Mouse (Mus musculus) MEL (cell line): ENCODE measurements around the gene Muc13. TPM values are rescaled to one million over a fixed set of nuclear protein-coding genes. Genes with fewer than 3 reads are reported as not detected.

ENCODE experiments used
- DNase-seq: peaks from one replicate; pipeline ENCODE4 v3.0.0; 2011; ENCODE audit warnings: low read depth, low spot score
- H3K27ac ChIP-seq: 2 replicates; pipeline ENCODE4 v1.5.1; 2012; ENCODE audit warnings: low read depth, mild to moderate bottlenecking, control low read depth, low read length, moderate library complexity; ENCODE audit not compliant: control insufficient read depth
- H3K27me3 ChIP-seq, 2 experiments: fragments of 150-350 bp in 1 of 2; sonication (generic) in 1 of 2; 2 replicates each; pipeline ENCODE4 v1.6.1; 2012; ENCODE audit warnings: low read length in 2 of 2, mild to moderate bottlenecking in 2 of 2, improper control_type of control experiment in 1 of 2, moderate library complexity in 1 of 2; ENCODE audit not compliant: insufficient read depth in 2 of 2, control insufficient read depth in 1 of 2
- H3K36me3 ChIP-seq, 2 experiments: 2 replicates each; pipeline ENCODE4 v1.6.1; 2012 to 2014; ENCODE audit warnings: low read length in 2 of 2, improper control_type of control experiment in 1 of 2, inconsistent platforms in 1 of 2, mild to moderate bottlenecking in 1 of 2; ENCODE audit not compliant: insufficient read depth in 2 of 2, control insufficient read depth in 1 of 2
- H3K4me1 ChIP-seq, 2 experiments: fragments of 150-350 bp in 1 of 2; sonication (generic) in 1 of 2; 2 replicates each; pipeline ENCODE4 v1.6.1; 2012; ENCODE audit warnings: low read length in 2 of 2, improper control_type of control experiment in 1 of 2, mild to moderate bottlenecking in 1 of 2; ENCODE audit not compliant: insufficient read depth in 2 of 2, control insufficient read depth in 1 of 2
- H3K4me3 ChIP-seq, 2 experiments: fragments of 150-350 bp in 1 of 2; sonication (generic) in 1 of 2; 2 replicates each; pipeline ENCODE4 v1.5.1; 2012; ENCODE audit warnings: low read depth in 2 of 2, low read length in 2 of 2, mild to moderate bottlenecking in 2 of 2, moderate library complexity in 2 of 2, control low read depth in 1 of 2, improper control_type of control experiment in 1 of 2; ENCODE audit not compliant: control insufficient read depth in 1 of 2, insufficient read depth in 1 of 2
- H3K79me2 ChIP-seq: 2 replicates; pipeline ENCODE4 v1.6.1; 2012; ENCODE audit warnings: mild to moderate bottlenecking, low read length, moderate library complexity; ENCODE audit not compliant: control insufficient read depth, poor library complexity, insufficient read depth
- H3K9ac ChIP-seq: 2 replicates; pipeline ENCODE4 v1.6.1; 2012; ENCODE audit warnings: low read depth, mild to moderate bottlenecking, control low read depth, low read length, moderate library complexity; ENCODE audit not compliant: control insufficient read depth, poor library complexity, severe bottlenecking
- H3K9me3 ChIP-seq: fragments of 150-350 bp; sonication (generic); replicated peaks from 2 replicates; pipeline ENCODE4 v1.6.1; 2012; ENCODE audit warnings: mild to moderate bottlenecking, low read length, improper control_type of control experiment, moderate library complexity; ENCODE audit not compliant: insufficient read depth
- BHLHE40 ChIP-seq: IDR thresholded peaks from 2 replicates; pipeline ENCODE4 v1.6.1; 2012; ENCODE audit warnings: low read depth, mild to moderate bottlenecking, inconsistent platforms, low read length, improper control_type of control experiment, borderline replicate concordance
- CHD1 ChIP-seq: IDR thresholded peaks from 2 replicates; pipeline ENCODE4 v1.6.1; 2012; ENCODE audit warnings: low read depth, mild to moderate bottlenecking, inconsistent platforms, low read length, improper control_type of control experiment
- CTCF ChIP-seq, 3 experiments: IDR thresholded peaks in 2 of 3; conservative IDR thresholded peaks in 1 of 3; 2 replicates each; pipeline ENCODE4 v1.5.1; 2011 to 2012; ENCODE audit warnings: low read length in 3 of 3, low read depth in 2 of 3, mild to moderate bottlenecking in 2 of 3, improper control_type of control experiment in 1 of 3, inconsistent platforms in 1 of 3, mixed read lengths in 1 of 3, moderate library complexity in 1 of 3; ENCODE audit not compliant: control insufficient read depth in 1 of 3, insufficient read depth in 1 of 3, poor library complexity in 1 of 3, severe bottlenecking in 1 of 3
- E2F4 ChIP-seq: IDR thresholded peaks from 2 replicates; pipeline ENCODE4 v1.6.1; 2011; ENCODE audit warnings: low read depth, low read length, improper control_type of control experiment, borderline replicate concordance
- ELF1 ChIP-seq: IDR thresholded peaks from 2 replicates; pipeline ENCODE4 v1.6.1; 2014; ENCODE audit warnings: low read depth, mild to moderate bottlenecking, inconsistent platforms, low read length, improper control_type of control experiment, moderate library complexity
- EP300 ChIP-seq, 2 experiments: IDR thresholded peaks; 2 replicates each; pipeline ENCODE4 v1.6.1; 2011; ENCODE audit warnings: improper control_type of control experiment in 2 of 2, low read length in 2 of 2, low read depth in 1 of 2, mild to moderate bottlenecking in 1 of 2
- ETS1 ChIP-seq: IDR thresholded peaks from 2 replicates; pipeline ENCODE4 v1.6.1; 2012; ENCODE audit warnings: low read depth, mild to moderate bottlenecking, inconsistent platforms, low read length, improper control_type of control experiment, moderate library complexity
- KAT2A ChIP-seq: conservative IDR thresholded peaks from 2 replicates; pipeline ENCODE4 v1.6.1; 2012; ENCODE audit warnings: low read depth, low read length, improper control_type of control experiment, inconsistent platforms
- MAZ ChIP-seq: IDR thresholded peaks from 2 replicates; pipeline ENCODE4 v1.6.1; 2012; ENCODE audit warnings: low read depth, mild to moderate bottlenecking, inconsistent platforms, low read length, improper control_type of control experiment
- MEF2A ChIP-seq: IDR thresholded peaks from 2 replicates; pipeline ENCODE4 v1.6.1; 2014; ENCODE audit warnings: low read depth, mild to moderate bottlenecking, inconsistent platforms, low read length, improper control_type of control experiment; ENCODE audit not compliant: poor library complexity, insufficient replicate concordance, severe bottlenecking; ENCODE audit errors: extremely low read depth
- MXI1 ChIP-seq: IDR thresholded peaks from 2 replicates; pipeline ENCODE4 v1.6.1; 2011; ENCODE audit warnings: mild to moderate bottlenecking, low read depth, low read length, improper control_type of control experiment
- MYB ChIP-seq: IDR thresholded peaks from 2 replicates; pipeline ENCODE4 v1.6.1; 2011; ENCODE audit warnings: mild to moderate bottlenecking, low read depth, low read length, improper control_type of control experiment
- MYC ChIP-seq: IDR thresholded peaks from 2 replicates; pipeline ENCODE4 v1.6.1; 2011; ENCODE audit warnings: low read depth, mild to moderate bottlenecking, low read length, improper control_type of control experiment, moderate library complexity
- POLR2AphosphoS5 ChIP-seq: IDR thresholded peaks from 2 replicates; pipeline ENCODE4 v1.6.1; 2012; ENCODE audit warnings: low read depth, borderline replicate concordance, mild to moderate bottlenecking, inconsistent platforms, low read length, moderate library complexity, mixed read lengths
- RAD21 ChIP-seq: IDR thresholded peaks from 2 replicates; pipeline ENCODE4 v1.6.1; 2011; ENCODE audit warnings: mild to moderate bottlenecking, low read depth, low read length, improper control_type of control experiment
- RCOR1 ChIP-seq: IDR thresholded peaks from 2 replicates; pipeline ENCODE4 v1.6.1; 2012; ENCODE audit warnings: low read depth, mild to moderate bottlenecking, inconsistent platforms, low read length, improper control_type of control experiment
- SIN3A ChIP-seq: IDR thresholded peaks from 2 replicates; pipeline ENCODE4 v1.6.1; 2012; ENCODE audit warnings: low read length, improper control_type of control experiment, inconsistent platforms
- TAL1 ChIP-seq: IDR thresholded peaks from 2 replicates; pipeline ENCODE4 v1.6.1; 2012; ENCODE audit warnings: mild to moderate bottlenecking, inconsistent platforms, low read length, moderate library complexity, mixed read lengths
- TBP ChIP-seq: IDR thresholded peaks from 2 replicates; pipeline ENCODE4 v1.8.0; 2011; ENCODE audit warnings: low read depth, low read length, improper control_type of control experiment
- USF1 ChIP-seq: IDR thresholded peaks from 2 replicates; pipeline ENCODE4 v1.6.1; 2014; ENCODE audit warnings: low read depth, mild to moderate bottlenecking, inconsistent platforms, low read length, improper control_type of control experiment, moderate library complexity
- ZC3H11A ChIP-seq: IDR thresholded peaks from 2 replicates; pipeline ENCODE4 v1.6.1; 2012; ENCODE audit warnings: low read depth, mild to moderate bottlenecking, inconsistent platforms, low read length, improper control_type of control experiment
- ZKSCAN1 ChIP-seq: IDR thresholded peaks from 2 replicates; pipeline ENCODE4 v1.6.1; 2012; ENCODE audit warnings: low read depth, mild to moderate bottlenecking, inconsistent platforms, low read length, improper control_type of control experiment, moderate library complexity
- ZNF384 ChIP-seq: IDR thresholded peaks from 2 replicates; pipeline ENCODE4 v1.6.1; 2012; ENCODE audit warnings: low read depth, mild to moderate bottlenecking, inconsistent platforms, low read length, improper control_type of control experiment
- polyA plus RNA-seq, 2 experiments: library from polyadenylated mRNA; stranded (reverse) in 1 of 2; unstranded in 1 of 2; fragments of >175 nt in 1 of 2; fragments of >200 nt in 1 of 2; gene quantifications; 2 replicates each; pipeline versions ENCODE4 v1.2.1 to v1.2.4; 2012; ENCODE audit warnings: low replicate concordance in 2 of 2, low read depth in 1 of 2; ENCODE audit not compliant: insufficient read length in 2 of 2, insufficient read depth in 1 of 2, missing spikeins in 1 of 2
- total RNA-seq: library from RNA; depleted of rRNA; stranded (reverse); fragments of 300-350 nt; gene quantifications from 2 replicates; pipeline ENCODE4 v1.2.3, GENCODE M21; 2012

Gene Muc13
- total and polyA plus RNA-seq, 3 experiments: 59.5 to 129 TPM; not detected in 1

DNA sequence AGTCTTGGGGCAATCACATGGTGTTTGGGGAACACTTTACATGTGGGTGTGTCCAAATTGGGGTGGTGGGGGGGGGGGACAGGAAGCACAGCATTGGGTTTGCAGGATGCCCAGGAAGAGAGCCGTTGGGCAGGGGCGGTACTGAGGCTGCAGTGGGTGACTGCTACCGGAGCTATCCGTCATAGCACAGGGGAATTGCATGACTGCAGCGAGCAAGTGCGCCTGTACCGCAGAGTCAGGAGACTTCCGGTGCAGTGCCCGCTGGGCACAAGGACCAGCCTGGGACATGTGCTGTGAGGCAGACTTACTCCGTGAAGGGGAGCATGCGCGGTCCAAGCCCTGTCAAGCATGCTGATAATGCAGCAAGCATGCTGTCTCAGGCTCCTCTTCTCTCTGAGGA lies 42.2 kb upstream of the Muc13 start:
- no peaks in the 10 kb centered on the region for H3K27me3 ChIP-seq
- no peaks in the 10 kb centered on the region for H3K9me3 ChIP-seq
- H3K9ac ChIP-seq: no peak overlapping the region
- no peak for TF ChIP-seq RAD21
- no peak for TF ChIP-seq POLR2AphosphoS5
- TF ChIP-seq E2F4: no peak
- no peak for TF ChIP-seq MEF2A
- no peak for TF ChIP-seq CHD1
- no peak for TF ChIP-seq EP300 (IDR thresholded peaks at IDR 0.05; ENCODE audit: low read depth in 1 of 2, low read length in 2 of 2)
- H3K36me3 ChIP-seq: peaks cover 0 to 14% of the 10 kb centered on the region in 2 experiments; a peak in 2 of 4 replicates
- no peak for DNase-seq
- no peak overlapping the region for H3K4me3 ChIP-seq
- peaks cover 4 to 9% of the 10 kb centered on the region in 2 experiments; a peak in 3 of 4 replicates for H3K4me1 ChIP-seq
- H3K79me2 ChIP-seq: no peaks in the 10 kb centered on the region
- H3K27ac ChIP-seq: no peak overlapping the region

DNA sequence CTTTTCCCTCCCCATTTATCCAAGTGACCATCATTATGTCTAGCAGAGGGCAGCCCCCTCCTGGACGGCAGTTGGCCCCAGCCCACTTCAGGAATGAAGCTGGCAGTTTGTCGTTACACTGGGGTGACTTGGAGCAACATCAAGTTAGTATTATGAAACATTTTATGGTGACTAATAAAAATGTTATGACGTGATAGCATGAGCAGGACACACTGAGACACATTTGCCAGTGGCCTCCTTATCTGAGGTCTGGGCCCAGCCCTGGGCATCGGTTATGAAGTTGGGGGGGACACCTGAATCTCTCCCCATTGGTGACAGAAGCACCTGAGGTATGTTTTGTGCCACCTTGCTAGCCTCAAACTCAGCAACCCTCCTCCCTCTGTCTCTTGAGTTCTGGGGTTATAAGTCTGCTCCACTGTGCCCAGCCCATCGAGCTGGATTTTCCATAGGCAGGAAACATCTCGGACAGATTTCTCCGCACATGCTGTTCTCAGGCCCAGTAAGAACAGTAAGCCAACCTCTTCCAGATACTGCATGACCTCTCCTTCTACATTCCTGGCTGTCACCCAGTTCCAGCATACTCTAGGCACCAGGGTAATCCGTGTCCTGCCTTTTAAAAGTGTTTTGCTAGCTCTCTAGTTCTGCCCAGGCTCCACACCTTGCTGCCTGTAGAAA lies 40.8 kb upstream of the Muc13 start:
- Histone ChIP-seq H3K4me1 (peaks cover 4% of the 10 kb centered on the region in 2 experiments; a peak in 3 of 4 replicates), H3K79me2 (no peaks in the 10 kb centered on the region), H3K9ac (no peak overlapping the region), H3K9me3 (no peaks in the 10 kb centered on the region), H3K36me3 (peaks cover 0 to 3% of the 10 kb centered on the region in 2 experiments; a peak in 2 of 4 replicates), H3K27ac (no peak overlapping the region), H3K27me3 (no peaks in the 10 kb centered on the region), H3K4me3 (no peak overlapping the region)
- TF ChIP-seq KAT2A (no peak), RCOR1 (no peak), MXI1 (no peak), ZKSCAN1 (no peak), TAL1 (no peak), RAD21 (no peak), ELF1 (no peak)
- no peak for DNase-seq

DNA sequence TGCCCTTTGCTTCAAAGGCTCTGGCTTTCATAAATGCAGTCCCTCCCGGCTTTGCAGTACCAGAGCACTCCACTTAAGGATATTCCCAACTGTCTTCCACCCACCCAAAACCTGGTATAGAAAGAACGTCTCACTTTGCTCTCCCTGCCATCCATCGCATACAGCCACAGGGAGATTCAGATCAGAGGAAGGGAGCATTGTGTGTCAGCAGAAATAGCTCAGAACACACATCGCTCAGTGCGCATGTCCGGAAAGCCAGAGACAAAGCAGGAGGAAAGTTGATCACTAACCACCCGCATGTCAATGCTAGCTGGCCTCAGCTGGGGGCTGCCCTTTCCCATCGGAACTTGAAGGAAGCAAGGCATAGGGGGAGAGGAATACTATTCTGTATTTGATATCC lies 38.5 kb upstream of the Muc13 start:
- Histone ChIP-seq H3K79me2 (no peaks in the 10 kb centered on the region), H3K4me3 (no peak overlapping the region)
- TF ChIP-seq ZNF384 (no peak), ETS1 (no peak), MEF2A (no peak), ELF1 (no peak), CTCF (IDR thresholded peaks at IDR 0.05 in 2 of 3, conservative IDR thresholded peaks at IDR 0.05 in 1 of 3; ENCODE audit: control insufficient read depth in 1 of 3, insufficient read depth in 1 of 3, low read depth in 2 of 3, low read length in 3 of 3, poor library complexity in 1 of 3, severe bottlenecking in 1 of 3) (no peak), MYC (no peak), POLR2AphosphoS5 (no peak), USF1 (no peak), TBP (no peak), MAZ (no peak), SIN3A (no peak), TAL1 (no peak), MYB (no peak), ZC3H11A (no peak), BHLHE40 (no peak)
- TF ChIP-seq, all 39 proteins: peak for 0
- H3K36me3 ChIP-seq: peaks cover 0 to 3% of the 10 kb centered on the region in 2 experiments; a peak in 1 of 4 replicates
- no peak for DNase-seq
- H3K9me3 ChIP-seq: no peaks in the 10 kb centered on the region
- H3K4me1 ChIP-seq: peaks cover 0 to 4% of the 10 kb centered on the region in 2 experiments; a peak in 1 of 4 replicates
- no peak overlapping the region for H3K27ac ChIP-seq
- no peaks in the 10 kb centered on the region for H3K27me3 ChIP-seq
- no peak overlapping the region for H3K9ac ChIP-seq
